Mouse (Mus musculus): ENCODE results near the gene Zmiz1. TPM values are rescaled to one million over a fixed set of nuclear protein-coding genes. Genes with fewer than 3 reads are reported as not detected.

Zmiz1 gene
- polyA plus RNA-seq, 1 experiment from 2014 or later: 42.5 TPM

GRCm38 (mm10) chr14:25470224-25470805 lies 11.3 kb downstream of the Zmiz1 start:
- 85% methylated on average over 7 of the region's 7 CpGs for WGBS
- Histone ChIP-seq H3K4me3 (no peak overlapping the region), H3K27ac (peak overlapping the region; percentile 41; the same call in 1 of the 2 replicates), H3K9me3 (no peaks in the 10 kb centered on the region), H3K27me3 (ENCODE audit: poor library complexity, severe bottlenecking) (no peaks in the 10 kb centered on the region), H3K4me1 (peaks cover 100% of the 10 kb centered on the region), H3K36me3 (replicated peaks) (peaks cover 5% of the 10 kb centered on the region; the same call in 1 of the 2 replicates)
- no peak for DNase-seq (ENCODE audit: extremely low spot score, low spot score)

- peaks cover 10% of the 10 kb centered on the region for H3K36me3 ChIP-seq (replicated peaks)
- 0 out of 2 replicates have a peak overlapping the region, but pooled peaks have one; percentile 41 for H3K27ac ChIP-seq
- H3K9me3 ChIP-seq: no peaks in the 10 kb centered on the region
- no peak overlapping the region for H3K4me3 ChIP-seq
- 76% methylated on average over 2 of the region's 2 CpGs for WGBS
- H3K4me1 ChIP-seq: peaks cover 100% of the 10 kb centered on the region
- no peaks in the 10 kb centered on the region for H3K27me3 ChIP-seq (ENCODE audit: poor library complexity, severe bottlenecking)
- no peak for DNase-seq (ENCODE audit: extremely low spot score, low spot score)
These were observed 12.1 kb downstream of the Zmiz1 start for GRCm38 (mm10) chr14:25471035-25471434.

- 87% methylated on average over 6 of the region's 6 CpGs for WGBS
- peaks cover 100% of the 10 kb centered on the region for H3K4me1 ChIP-seq
- H3K27ac ChIP-seq: peak overlapping the region; percentile 48; the same call in 1 of the 2 replicates
These were observed 13.3 kb downstream of the Zmiz1 start for GRCm38 (mm10) chr14:25472096-25472861.

GRCm38 (mm10) chr14:25472981-25473649 lies 14.1 kb downstream of the Zmiz1 start:
- 62% methylated on average over 6 of the region's 6 CpGs for WGBS

More at GRCm38 (mm10) chr14:25472096-25472861, 13.3 kb downstream of the Zmiz1 start:
- Histone ChIP-seq H3K36me3 (replicated peaks) (peaks cover 18% of the 10 kb centered on the region), H3K9me3 (no peaks in the 10 kb centered on the region), H3K4me3 (no peak overlapping the region), H3K27me3 (ENCODE audit: poor library complexity, severe bottlenecking) (no peaks in the 10 kb centered on the region)
- DNase-seq (ENCODE audit: extremely low spot score, low spot score): no peak

GRCm38 (mm10) chr14:25474017-25474416 lies 15.0 kb downstream of the Zmiz1 start:
- Histone ChIP-seq H3K36me3 (replicated peaks) (peaks cover 30% of the 10 kb centered on the region), H3K4me3 (no peak overlapping the region), H3K4me1 (peaks cover 100% of the 10 kb centered on the region), H3K9me3 (no peaks in the 10 kb centered on the region), H3K27ac (no peak overlapping the region), H3K27me3 (ENCODE audit: poor library complexity, severe bottlenecking) (no peaks in the 10 kb centered on the region)
- WGBS: 65% methylated on average over 5 of the region's 5 CpGs
- DNase-seq (ENCODE audit: extremely low spot score, low spot score): no peak

More at GRCm38 (mm10) chr14:25472981-25473649, 14.1 kb downstream of the Zmiz1 start:
- Histone ChIP-seq H3K27me3 (ENCODE audit: poor library complexity, severe bottlenecking) (no peaks in the 10 kb centered on the region), H3K27ac (peak overlapping the region; percentile 48), H3K4me1 (peaks cover 100% of the 10 kb centered on the region), H3K9me3 (no peaks in the 10 kb centered on the region), H3K36me3 (replicated peaks) (peaks cover 21% of the 10 kb centered on the region), H3K4me3 (no peak overlapping the region)
- DNase-seq (ENCODE audit: extremely low spot score, low spot score): no peak

GRCm38 (mm10) chr14:25474732-25475131 lies 15.7 kb downstream of the Zmiz1 start:
- H3K4me1 ChIP-seq: peaks cover 100% of the 10 kb centered on the region
- no peak for DNase-seq (ENCODE audit: extremely low spot score, low spot score)

GRCm38 (mm10) chr14:25476048-25476447 lies 17.1 kb downstream of the Zmiz1 start:
- 0 out of 2 replicates have a peak overlapping the region, but pooled peaks have one; percentile 54 for H3K27ac ChIP-seq
- WGBS: 81% methylated on average over 9 of the region's 9 CpGs
- H3K36me3 ChIP-seq (replicated peaks): peaks cover 30% of the 10 kb centered on the region
- DNase-seq (ENCODE audit: extremely low spot score, low spot score): no peak
- peaks cover 100% of the 10 kb centered on the region for H3K4me1 ChIP-seq
- H3K27me3 ChIP-seq (ENCODE audit: poor library complexity, severe bottlenecking): no peaks in the 10 kb centered on the region
- no peaks in the 10 kb centered on the region for H3K9me3 ChIP-seq
- H3K4me3 ChIP-seq: no peak overlapping the region

More at GRCm38 (mm10) chr14:25474732-25475131, 15.7 kb downstream of the Zmiz1 start:
- H3K36me3 ChIP-seq (replicated peaks): peaks cover 33% of the 10 kb centered on the region
- H3K4me3 ChIP-seq: no peak overlapping the region
- no peaks in the 10 kb centered on the region for H3K9me3 ChIP-seq
- 77% methylated on average over 6 of the region's 6 CpGs for WGBS
- H3K27ac ChIP-seq: no peak overlapping the region
- H3K27me3 ChIP-seq (ENCODE audit: poor library complexity, severe bottlenecking): no peaks in the 10 kb centered on the region

- Histone ChIP-seq H3K4me1 (peaks cover 100% of the 10 kb centered on the region), H3K27ac (peak overlapping the region; percentile 54; the same call in 1 of the 2 replicates), H3K36me3 (replicated peaks) (peaks cover 34% of the 10 kb centered on the region), H3K27me3 (ENCODE audit: poor library complexity, severe bottlenecking) (no peaks in the 10 kb centered on the region), H3K9me3 (no peaks in the 10 kb centered on the region), H3K4me3 (no peak overlapping the region)
- WGBS: 85% methylated on average over 3 of the region's 3 CpGs
- no peak for DNase-seq (ENCODE audit: extremely low spot score, low spot score)
These were observed 17.5 kb downstream of the Zmiz1 start for GRCm38 (mm10) chr14:25476453-25476852.

- H3K27me3 ChIP-seq (ENCODE audit: poor library complexity, severe bottlenecking): no peaks in the 10 kb centered on the region
- no peak overlapping the region for H3K4me3 ChIP-seq
- WGBS: 84% methylated on average over 7 of the region's 7 CpGs
- peaks cover 100% of the 10 kb centered on the region for H3K4me1 ChIP-seq
- no peak overlapping the region for H3K27ac ChIP-seq
- no peak for DNase-seq (ENCODE audit: extremely low spot score, low spot score)
- no peaks in the 10 kb centered on the region for H3K9me3 ChIP-seq
- H3K36me3 ChIP-seq (replicated peaks): peaks cover 40% of the 10 kb centered on the region
These were observed 18.3 kb downstream of the Zmiz1 start for GRCm38 (mm10) chr14:25477268-25477667.

- H3K4me1 ChIP-seq: peaks cover 100% of the 10 kb centered on the region
- peaks cover 40% of the 10 kb centered on the region for H3K36me3 ChIP-seq (replicated peaks)
- DNase-seq (ENCODE audit: extremely low spot score, low spot score): no peak
- no peak overlapping the region for H3K27ac ChIP-seq
- H3K4me3 ChIP-seq: no peak overlapping the region
- H3K27me3 ChIP-seq (ENCODE audit: poor library complexity, severe bottlenecking): no peaks in the 10 kb centered on the region
- 78% methylated on average over 5 of the region's 5 CpGs for WGBS
- no peaks in the 10 kb centered on the region for H3K9me3 ChIP-seq
These were observed 19.3 kb downstream of the Zmiz1 start for GRCm38 (mm10) chr14:25478257-25478656.

- Histone ChIP-seq H3K27ac (0 out of 2 replicates have a peak overlapping the region, but pooled peaks have one; percentile 22), H3K4me3 (no peak overlapping the region), H3K9me3 (no peaks in the 10 kb centered on the region), H3K4me1 (peaks cover 100% of the 10 kb centered on the region), H3K36me3 (replicated peaks) (peaks cover 40% of the 10 kb centered on the region), H3K27me3 (ENCODE audit: poor library complexity, severe bottlenecking) (no peaks in the 10 kb centered on the region)
- WGBS: 90% methylated on average over 9 of the region's 9 CpGs
- DNase-seq (ENCODE audit: extremely low spot score, low spot score): no peak
These were observed 19.8 kb downstream of the Zmiz1 start for GRCm38 (mm10) chr14:25478755-25479154.

- no peak for DNase-seq (ENCODE audit: extremely low spot score, low spot score)
- Histone ChIP-seq H3K27ac (0 out of 2 replicates have a peak overlapping the region, but pooled peaks have one; percentile 16), H3K36me3 (replicated peaks) (peaks cover 40% of the 10 kb centered on the region), H3K4me1 (peaks cover 100% of the 10 kb centered on the region), H3K4me3 (no peak overlapping the region), H3K9me3 (no peaks in the 10 kb centered on the region), H3K27me3 (ENCODE audit: poor library complexity, severe bottlenecking) (no peaks in the 10 kb centered on the region)
- WGBS: 83% methylated on average over 3 of the region's 3 CpGs
These were observed 20.9 kb downstream of the Zmiz1 start for GRCm38 (mm10) chr14:25479841-25480252.

All from forebrain, embryonic 10.5 days (tissue).